Mouse (Mus musculus) C2C12 (cell line): ENCODE measurements around the gene Atxn1.

Experiments used
- CEBPB ChIP-seq: IDR thresholded peaks from one replicate; pipeline ENCODE4 v1.6.1; 2011; ENCODE audit warnings: low read depth, mild to moderate bottlenecking, control low read depth, moderate library complexity
- CTCF ChIP-seq: IDR thresholded peaks from one replicate; pipeline ENCODE4 v1.5.1; 2011; ENCODE audit not compliant: control insufficient read depth, insufficient read depth, insufficient read length
- FOSL1 ChIP-seq: IDR thresholded peaks from one replicate; pipeline ENCODE4 v1.8.0; 2011; ENCODE audit warnings: mild to moderate bottlenecking, low read length; ENCODE audit not compliant: poor library complexity, insufficient read depth, severe bottlenecking
- MAX ChIP-seq: IDR thresholded peaks from one replicate; pipeline ENCODE4 v1.6.1; 2011; ENCODE audit warnings: mild to moderate bottlenecking, control low read depth
- MYOD1 ChIP-seq: IDR thresholded peaks from one replicate; pipeline ENCODE4 v1.6.1; 2011; ENCODE audit warnings: low read depth; ENCODE audit not compliant: control insufficient read depth, insufficient read length
- MYOG ChIP-seq: IDR thresholded peaks from one replicate; pipeline ENCODE4 v1.6.1; 2011; ENCODE audit not compliant: control insufficient read depth, insufficient read length; ENCODE audit errors: extremely low read depth
- USF1 ChIP-seq: IDR thresholded peaks from one replicate; pipeline ENCODE4 v1.6.1; 2011; ENCODE audit warnings: low read depth, mild to moderate bottlenecking, control low read depth, moderate library complexity

DNA sequence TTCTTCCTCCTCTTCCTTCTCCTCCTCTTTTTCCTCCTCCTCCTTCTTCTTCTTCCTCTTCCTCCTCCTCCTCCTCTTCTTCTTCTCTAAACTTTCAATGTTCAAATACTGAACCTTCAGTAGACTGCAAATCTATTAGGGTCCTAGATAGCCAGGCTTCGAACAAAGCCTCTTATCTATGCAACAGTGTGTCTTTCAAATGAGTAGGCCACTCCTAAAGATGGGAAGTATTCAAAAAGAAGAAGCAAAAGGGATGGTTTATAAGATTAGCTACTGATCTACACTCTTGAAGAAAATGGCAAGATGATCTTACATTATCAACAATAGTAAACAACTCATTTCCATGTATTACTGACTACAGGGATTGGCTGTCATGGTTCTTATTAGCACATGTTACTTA lies 326.5 kb downstream of the Atxn1 start:
- TF ChIP-seq CEBPB (no peak), CTCF (no peak), FOSL1 (no peak), MAX (no peak), MYOG (no peak), USF1 (no peak), MYOD1 (no peak)
